Mouse (Mus musculus) lung, postnatal 4 days (tissue): Measurements from ENCODE around the gene Lsm2.
A peak's percentile ranks its signal among the peaks of the same experiment; 100 is the strongest.
"Not testable (repeated sequence)": the region's sequence is repeated elsewhere in the genome, so short reads cannot be mapped to it uniquely, and the experiment has no call there.

Experiments used
- DNase-seq, 2 experiments: peaks; one replicate each; pipeline ENCODE4 v3.0.0; 2021

The Lsm2 gene

DNA sequence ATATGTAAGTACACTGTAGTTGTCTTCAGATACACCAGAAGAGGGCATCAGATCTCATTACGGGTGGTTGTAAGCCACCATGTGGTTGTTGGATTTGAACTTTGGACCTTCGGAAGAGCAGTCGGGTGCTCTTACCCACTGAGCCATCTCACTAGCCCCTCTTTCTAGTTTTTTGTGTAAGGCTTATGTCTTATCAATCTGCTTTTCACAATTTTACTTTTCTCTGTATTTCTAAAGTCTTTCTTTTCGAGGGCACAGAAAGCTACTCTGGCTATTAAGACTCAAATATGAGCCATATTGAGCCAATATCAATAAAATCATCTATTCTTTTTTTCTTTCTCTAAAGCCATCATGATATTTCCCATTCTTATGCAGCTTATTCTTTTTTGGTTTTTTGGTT lies 13.5 kb downstream of the Lsm2 start:
- not testable (repeated sequence) for DNase-seq

- DNase-seq = not testable (repeated sequence)
These were observed 14.3 kb downstream of the Lsm2 start for GRCm38 (mm10) chr17:34995927-34996326.

DNA sequence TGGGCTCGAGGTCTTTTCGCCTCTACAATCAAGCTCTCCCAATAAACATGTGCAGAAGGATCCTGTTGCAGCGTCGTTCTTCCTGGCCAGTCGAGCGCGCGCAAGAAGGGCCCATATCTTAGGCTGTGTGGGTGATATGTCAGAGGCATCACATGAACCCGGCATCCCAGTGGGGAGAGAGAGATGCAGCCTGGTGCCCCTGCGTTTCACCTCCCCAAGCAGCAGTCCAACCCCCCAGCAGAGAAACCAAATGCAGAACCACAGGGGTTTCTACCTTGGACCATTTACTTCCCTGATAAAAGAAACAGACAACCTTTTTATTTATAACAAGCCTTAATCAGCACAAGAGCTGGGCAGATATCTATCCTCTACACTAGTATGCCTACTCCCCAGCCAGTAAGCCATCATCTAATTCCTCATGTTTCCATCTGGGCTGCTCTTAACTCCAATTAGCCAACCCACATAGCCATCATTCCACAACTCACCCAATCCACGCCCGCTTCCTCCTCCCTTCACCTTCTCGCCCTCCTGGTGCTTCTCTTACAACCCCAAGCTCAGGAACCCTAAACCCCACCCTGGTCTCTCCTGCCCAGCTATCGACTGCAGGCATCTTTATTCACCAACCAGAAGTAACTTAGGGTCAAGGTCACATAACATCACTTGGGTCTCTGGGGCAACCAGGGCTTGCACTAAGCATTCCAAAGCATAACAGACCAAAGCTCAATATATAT lies 14.9 kb downstream of the Lsm2 start:
- DNase-seq = no peak

DNA sequence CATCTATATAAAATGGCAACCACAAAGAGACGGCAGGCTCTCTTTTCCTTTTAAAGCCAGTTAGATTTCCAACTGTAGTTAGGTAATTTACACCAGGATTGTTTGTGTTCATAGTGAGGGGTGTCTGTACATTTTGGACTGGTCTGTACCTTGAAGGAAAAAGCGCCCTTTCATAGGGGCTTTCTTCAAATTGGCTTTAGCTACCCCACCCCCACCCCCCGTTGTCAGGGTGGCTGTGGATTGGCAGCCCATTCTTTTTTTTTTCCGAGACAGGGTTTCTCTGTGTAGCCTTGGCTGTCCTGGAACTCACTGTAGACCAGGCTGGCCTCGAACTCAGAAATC lies 15.5 kb downstream of the Lsm2 start:
- no peak for DNase-seq

DNA sequence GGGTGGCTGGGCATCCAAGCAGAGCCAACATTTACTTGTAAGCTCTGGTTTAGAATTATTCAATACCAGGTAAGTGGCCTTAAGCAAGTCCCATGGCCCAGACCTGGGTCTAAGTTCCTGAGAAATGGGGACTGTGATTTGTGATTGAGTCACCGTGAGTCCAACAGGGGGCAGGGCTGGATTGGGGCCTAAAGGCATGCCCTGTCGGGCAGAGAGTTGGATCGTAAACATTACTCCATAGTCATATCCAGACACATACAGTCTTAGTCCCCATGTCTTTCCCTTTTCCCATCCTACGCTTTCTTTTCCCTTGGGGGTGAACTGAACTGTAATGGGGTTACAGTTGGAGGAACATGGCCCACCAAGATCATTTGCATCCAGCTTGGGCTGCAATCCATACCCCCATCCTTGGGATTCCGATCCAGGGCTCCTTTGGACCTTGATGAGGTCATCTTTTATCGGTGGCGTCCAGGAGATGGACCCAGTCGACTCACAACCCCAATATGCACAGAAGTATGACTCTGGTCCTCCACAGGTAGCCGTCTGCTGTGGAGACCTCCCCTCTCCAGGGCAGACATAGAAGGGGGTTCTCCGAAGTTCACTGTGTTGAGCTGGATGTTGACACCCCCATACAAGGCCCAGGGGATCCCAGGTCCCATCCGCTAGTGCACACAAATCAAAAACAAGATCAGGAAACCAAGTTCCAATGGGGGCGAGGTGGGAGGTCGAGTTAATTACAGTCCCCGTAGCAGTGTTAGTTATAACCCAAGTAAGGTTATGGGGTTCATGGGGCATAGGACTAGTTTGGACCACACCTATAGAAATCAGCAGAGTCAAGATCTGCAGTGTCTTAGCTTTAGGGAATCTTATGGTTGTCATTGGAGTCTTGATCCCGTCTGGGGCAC lies 17.1 kb downstream of the Lsm2 start:
- no peak for DNase-seq

DNA sequence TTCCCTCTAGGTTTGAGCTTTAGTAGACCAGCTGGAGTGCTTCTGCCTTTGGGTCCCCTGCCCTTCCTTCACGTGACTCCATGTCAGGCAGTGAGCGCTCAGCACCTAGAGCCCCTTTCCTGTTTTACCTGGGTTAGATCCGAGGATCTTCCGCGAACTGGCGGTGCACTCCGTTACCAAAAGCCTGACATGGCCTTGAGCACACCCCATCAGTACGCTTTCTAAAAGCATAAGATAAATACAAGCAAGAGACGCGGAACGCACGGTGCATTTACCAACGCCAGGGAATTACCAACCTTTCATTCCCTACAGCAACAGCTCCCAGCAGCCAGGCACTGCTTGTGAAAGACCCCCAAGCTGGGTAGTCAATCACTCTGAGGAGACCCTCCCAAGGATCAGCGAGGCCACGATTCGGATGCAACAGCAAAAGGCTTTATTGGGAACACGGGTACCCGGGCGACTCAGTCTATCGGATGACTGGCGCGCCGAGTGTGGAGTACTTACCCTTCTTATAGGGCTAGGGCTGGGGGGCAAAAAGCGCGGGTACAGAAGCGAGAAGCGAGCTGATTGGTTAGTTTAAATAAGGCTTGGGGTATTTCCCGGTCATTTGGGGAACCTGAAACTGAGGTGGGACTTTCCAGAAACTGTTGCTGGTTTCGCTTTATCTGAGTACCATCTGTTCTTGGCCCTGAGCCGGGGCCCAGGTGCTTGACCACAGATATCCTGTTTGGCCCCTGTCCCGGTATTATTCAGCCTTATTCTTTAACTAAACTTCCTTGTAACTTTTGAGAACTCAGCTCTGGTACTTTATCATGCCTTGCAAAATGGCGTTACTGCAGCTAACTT lies 18.4 kb downstream of the Lsm2 start:
- not testable (repeated sequence) for DNase-seq

- DNase-seq = peak; percentile 91 to 94
These were observed 19.2 kb downstream of the Lsm2 start, which contains the start of gene Vars for GRCm38 (mm10) chr17:35000717-35001451. Vars (plus strand) TSS chr17:35000987.

GRCm38 (mm10) chr17:35001452-35002152 lies 19.9 kb downstream of the Lsm2 start:
- peak in 1 of 2 experiments; percentile 40 for DNase-seq

DNA sequence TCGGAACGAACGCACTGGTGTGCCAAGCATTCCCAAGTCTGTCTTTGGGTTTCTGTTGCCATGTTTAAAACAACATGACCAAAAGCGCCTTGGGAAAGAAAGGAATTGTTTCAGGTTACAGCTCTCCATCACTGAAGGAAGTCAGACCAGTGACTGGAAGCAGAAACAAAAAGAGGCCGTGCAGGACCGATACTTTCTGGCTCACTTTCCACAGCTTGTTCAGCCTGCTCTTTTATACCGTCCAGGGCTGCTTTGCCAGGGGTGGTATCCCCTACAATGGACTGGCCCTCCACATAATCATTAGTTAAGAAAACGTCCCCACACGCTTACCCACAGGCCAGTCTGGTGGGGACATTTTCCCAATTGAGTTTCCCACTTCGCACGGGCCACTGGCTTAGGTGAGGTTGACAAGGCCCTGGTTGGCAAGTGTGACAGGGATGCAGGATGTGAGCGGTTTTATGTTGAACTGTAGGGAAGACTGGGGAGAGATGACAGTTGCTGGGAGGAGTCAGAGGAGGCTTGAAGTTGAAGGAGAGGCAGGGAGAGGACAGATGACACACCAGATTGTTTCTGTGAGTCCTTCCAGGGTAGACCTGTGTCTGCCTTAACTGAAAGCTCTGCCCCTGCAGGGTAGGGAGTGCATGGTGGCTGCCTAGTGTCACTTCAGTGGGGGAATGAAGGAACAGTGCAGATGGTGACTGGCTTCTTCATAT lies 20.6 kb downstream of the Lsm2 start:
- DNase-seq = no peak

DNA sequence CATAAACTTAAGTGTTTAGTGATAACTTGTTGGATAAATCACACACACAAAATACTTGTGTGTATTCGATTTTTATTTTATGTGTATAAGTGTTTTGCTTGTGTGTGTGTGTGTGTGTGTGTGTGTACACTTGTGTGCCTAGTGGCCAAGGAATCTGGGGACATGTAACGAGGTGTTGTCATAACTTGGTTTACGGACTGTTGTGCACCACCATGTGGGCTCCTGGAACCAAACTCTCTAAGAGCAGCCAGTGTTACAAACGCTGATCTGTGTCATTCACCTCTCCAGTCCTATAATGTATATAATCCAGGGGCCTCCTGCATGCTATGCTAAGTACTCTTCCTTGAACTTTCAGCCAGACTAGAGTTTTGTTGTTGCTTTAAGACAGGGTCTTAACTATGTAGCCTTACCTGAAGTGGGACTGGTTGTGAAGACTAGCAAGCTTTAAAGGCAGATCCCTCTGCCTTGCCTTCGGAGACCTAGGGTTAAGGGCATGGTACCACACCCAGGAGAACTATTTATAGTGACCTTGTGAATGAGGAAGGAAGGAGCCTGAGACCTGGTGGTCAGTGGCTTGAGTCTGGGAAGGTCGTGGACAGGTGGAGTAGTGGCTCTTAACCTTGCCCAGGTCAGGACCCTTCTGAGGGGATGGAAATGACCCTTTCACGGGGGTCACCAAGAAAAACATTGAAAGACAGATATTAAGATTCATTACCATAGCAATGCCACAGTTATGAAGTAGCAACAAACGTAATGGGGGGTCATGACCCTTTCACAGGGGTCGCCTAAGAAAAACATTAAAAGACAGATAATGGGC lies 21.6 kb downstream of the Lsm2 start:
- no peak for DNase-seq

- no peak for DNase-seq
These were observed 22.5 kb downstream of the Lsm2 start for GRCm38 (mm10) chr17:35004075-35004717.

DNA sequence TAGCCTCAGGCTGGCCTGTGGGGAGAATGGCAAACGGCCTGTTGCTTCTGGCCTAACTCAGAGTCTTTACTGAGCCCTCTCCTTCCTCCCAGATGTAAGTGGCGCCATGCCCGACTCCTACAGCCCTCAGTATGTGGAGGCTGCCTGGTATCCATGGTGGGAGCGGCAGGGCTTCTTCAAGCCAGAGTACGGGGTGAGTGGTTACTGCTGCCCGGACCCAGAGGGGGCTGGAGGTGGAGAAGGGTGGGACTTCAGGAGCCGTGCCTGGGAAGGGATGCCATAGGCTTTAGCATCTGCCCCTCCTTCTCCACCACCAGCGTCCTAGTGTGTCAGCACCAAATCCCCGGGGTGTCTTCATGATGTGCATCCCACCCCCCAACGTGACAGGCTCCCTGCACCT lies 23.5 kb downstream of the Lsm2 start:
- DNase-seq = no peak

DNA sequence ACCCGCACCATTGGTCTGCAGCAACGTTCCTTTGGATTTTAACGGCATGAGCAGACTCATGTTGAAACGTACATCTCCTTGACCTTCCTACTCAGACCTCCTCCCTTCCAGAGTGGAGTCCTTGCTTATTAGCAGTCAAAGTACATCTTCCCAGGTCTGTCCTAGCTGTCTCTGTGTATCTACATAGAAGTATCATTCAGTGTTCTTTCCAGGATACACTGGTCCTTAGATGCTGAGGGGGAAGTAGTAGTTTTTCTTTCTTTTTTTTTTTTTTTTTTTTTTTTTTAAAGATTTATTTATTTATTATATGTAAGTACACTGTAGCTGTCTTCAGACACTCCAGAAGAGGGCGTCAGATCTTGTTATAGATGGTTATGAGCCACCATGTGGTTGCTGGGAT lies 24.2 kb downstream of the Lsm2 start:
- DNase-seq = not testable (repeated sequence)

- DNase-seq = no peak
These were observed 25.8 kb downstream of the Lsm2 start for GRCm38 (mm10) chr17:35007387-35007991.

DNA sequence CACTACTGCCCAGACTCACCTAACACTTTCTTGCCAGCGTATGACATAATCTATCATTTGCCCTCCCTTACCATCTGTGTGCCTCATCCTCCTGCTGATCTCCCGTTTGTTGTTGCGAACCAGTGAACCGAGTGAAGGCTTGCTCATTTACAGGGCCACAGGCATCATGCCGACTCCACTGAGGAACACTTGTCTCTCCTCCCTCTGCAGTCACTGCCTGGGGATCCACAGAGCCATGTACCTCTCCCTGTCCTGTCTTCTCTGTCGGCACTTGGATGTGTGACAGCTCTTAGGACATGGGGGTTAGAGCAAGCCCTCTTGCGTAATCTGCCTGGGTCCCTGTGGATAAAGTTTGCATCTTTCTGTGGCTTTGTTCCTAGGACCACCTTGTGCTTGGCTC lies 27.9 kb downstream of the Lsm2 start:
- no peak for DNase-seq

DNA sequence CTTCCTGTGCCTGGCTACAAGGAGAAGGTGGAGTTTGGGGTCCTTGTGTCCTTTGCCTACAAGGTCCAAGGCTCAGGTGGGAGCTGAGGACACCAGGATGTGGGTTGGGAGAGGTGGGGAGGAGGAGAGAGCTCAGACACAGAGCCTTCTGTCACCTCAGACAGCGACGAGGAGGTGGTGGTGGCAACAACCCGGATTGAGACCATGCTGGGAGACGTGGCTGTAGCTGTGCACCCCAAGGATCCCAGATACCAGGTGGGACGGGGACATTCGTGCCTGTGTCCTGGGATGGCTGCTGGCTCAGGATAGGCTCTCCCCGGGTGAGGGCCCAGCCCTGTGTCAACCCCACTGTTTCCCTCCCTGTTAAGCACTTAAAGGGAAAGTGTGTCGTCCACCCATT lies 29.8 kb downstream of the Lsm2 start:
- DNase-seq = no peak

DNA sequence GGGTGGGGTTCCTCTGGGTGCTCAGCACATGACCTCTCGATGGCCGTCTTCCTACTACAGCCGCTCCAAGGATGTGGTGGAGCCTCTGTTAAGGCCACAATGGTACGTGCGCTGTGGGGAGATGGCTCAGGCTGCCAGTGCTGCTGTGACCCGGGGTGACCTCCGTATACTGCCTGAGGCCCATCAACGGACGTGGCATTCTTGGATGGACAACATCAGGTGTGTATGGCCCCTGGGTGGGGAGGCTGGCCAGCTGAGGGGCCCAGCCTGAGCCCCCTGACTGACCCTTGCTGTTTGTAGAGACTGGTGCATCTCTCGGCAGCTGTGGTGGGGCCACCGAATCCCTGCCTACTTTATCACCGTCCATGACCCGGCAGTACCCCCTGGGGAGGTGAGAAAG lies 30.8 kb downstream of the Lsm2 start:
- DNase-seq = no peak

- no peak for DNase-seq
These were observed 31.6 kb downstream of the Lsm2 start for GRCm38 (mm10) chr17:35013221-35013620.

- DNase-seq = no peak
These were observed 33.6 kb downstream of the Lsm2 start for GRCm38 (mm10) chr17:35015296-35015695.
